Mouse (Mus musculus) embryonic facial prominence, embryonic 15.5 days (tissue): Measurements from ENCODE around the gene Zfp260. TPM values are rescaled to one million over a fixed set of nuclear protein-coding genes. Genes with fewer than 3 reads are reported as not detected.

Source experiments
- ATAC-seq: fragments of 200-750 bp; cut with Nextera tagmentation; 2 replicates; pipeline ENCODE4 v1.8.0; 2017; ENCODE audit warnings: low read depth, moderate TSS enrichment; ENCODE audit not compliant: insufficient number of reproducible peaks, low FRiP score, low TSS enrichment
- H3K27ac ChIP-seq: fragments of 300-500 bp; sonication (generic); replicated peaks from 2 replicates; pipeline ENCODE4 v1.5.1; 2015; ENCODE audit warnings: mild to moderate bottlenecking, inconsistent platforms
- H3K27me3 ChIP-seq: fragments of 300-500 bp; sonication (generic); 2 replicates; pipeline ENCODE4 v1.6.1; 2015; ENCODE audit warnings: inconsistent platforms
- H3K36me3 ChIP-seq: fragments of 300-500 bp; sonication (generic); 2 replicates; pipeline ENCODE4 v1.6.1; 2015; ENCODE audit warnings: mild to moderate bottlenecking, inconsistent platforms
- H3K4me1 ChIP-seq: fragments of 300-500 bp; sonication (generic); 2 replicates; pipeline ENCODE4 v1.6.1; 2015; ENCODE audit warnings: inconsistent platforms
- H3K4me2 ChIP-seq: fragments of 300-500 bp; sonication (generic); replicated peaks from 2 replicates; pipeline ENCODE4 v1.6.1; 2015; ENCODE audit warnings: mild to moderate bottlenecking, inconsistent platforms
- H3K4me3 ChIP-seq: fragments of 300-500 bp; sonication (generic); replicated peaks from 2 replicates; pipeline ENCODE4 v1.5.1; 2015; ENCODE audit warnings: mild to moderate bottlenecking, inconsistent platforms
- H3K9ac ChIP-seq: fragments of 300-500 bp; sonication (generic); 2 replicates; pipeline ENCODE4 v1.6.1; 2015; ENCODE audit warnings: inconsistent platforms
- H3K9me3 ChIP-seq: fragments of 300-500 bp; sonication (generic); replicated peaks from 2 replicates; pipeline ENCODE4 v1.6.1; 2016; ENCODE audit warnings: inconsistent platforms
- WGBS: fragments of 180-500 bp; shearing (Covaris S2); methylation state at CpG from one replicate; pipeline ENCODE4 v1.1.7; 2015; 5-methylcytosine and 5-hydroxymethylcytosine counted together
- polyA plus RNA-seq: library from polyadenylated mRNA; unstranded; fragments of >200 nt; fragmentation: Nextera tagmentation; extraction: Ambion mirVana; gene quantifications from 2 replicates; pipeline ENCODE4 v1.2.1, GENCODE M21; 2015

Gene Zfp260
- polyA plus RNA-seq, result 120 and 122 TPM in 2 replicates

DNA sequence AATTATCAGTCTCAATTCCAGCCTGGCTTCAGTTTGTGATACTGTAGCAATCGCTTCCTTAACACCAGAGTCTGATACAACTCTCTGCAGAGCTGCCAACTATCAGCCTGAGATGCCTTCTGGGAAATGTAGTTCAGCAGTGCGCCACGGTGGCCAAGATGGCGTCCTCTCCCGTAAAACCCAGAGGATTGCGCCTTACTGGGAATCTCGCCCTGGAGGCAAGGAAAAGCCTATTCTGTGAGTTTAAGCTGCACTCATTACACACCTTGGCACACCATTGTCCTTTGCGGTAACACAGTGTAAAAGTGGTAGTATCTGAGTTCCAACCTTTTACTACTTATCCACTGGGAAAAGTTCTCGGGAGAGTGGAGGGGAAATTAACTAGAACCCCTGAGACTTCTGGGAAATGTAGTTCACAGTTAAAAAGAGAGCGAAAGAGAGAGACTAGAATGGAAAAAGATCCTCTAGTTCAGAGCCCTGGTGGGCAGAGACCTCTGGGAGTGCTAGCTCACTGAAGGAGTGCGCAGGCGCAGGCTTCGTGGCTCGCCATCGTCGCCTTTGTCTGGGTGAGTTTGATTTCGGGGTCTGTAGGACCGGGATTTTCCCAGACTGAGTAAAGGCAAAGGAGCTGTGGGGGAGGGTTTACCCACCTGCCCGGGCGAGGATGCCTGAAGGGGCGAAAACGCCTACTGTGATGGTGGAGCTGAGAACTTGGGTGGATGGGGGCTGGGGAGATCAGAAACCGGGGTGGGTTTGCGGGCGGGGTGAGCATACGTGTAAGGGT, at the start of gene Zfp260:
Gene Zfp260, plus strand, starts transcription at position 132 of the 784 bp plus-strand sequence.
- H3K9me3 ChIP-seq, result no peaks in the 10 kb centered on the region
- H3K9ac ChIP-seq, result peak within 1 kb of the TSS; percentile 56
- H3K4me3 ChIP-seq, result peak within 1 kb of the TSS; percentile 58
- WGBS, result under 1% methylated on average over 26 of the region's 26 CpGs
- peak within 1 kb of the TSS; percentile 98 for H3K27ac ChIP-seq
- peaks cover 25% of the 10 kb centered on the region for H3K4me1 ChIP-seq
- no peaks in the 10 kb centered on the region for H3K27me3 ChIP-seq
- peak within 1 kb of the TSS; percentile 63 for H3K4me2 ChIP-seq
- ATAC-seq, result peak; percentile 83
- H3K36me3 ChIP-seq, result peaks cover 16% of the 10 kb centered on the region

DNA sequence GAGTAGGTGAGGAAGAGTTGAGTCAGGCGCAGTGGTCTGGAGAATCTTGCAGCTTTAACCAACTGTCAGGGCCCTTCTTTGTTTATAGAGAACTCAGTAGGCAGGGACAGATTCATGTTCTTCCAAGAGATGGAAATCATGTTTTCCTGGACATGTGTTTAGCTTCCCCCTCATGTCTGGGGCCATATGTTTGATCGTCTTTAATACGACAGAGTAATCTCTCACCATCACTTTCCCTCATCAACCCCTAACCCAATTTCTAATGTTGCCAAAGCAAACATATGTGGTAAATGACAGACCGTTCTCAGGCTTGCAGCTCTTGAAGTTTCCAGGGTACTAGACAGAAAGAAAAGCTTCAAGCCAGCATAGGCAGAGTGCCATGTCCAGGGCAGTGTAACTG, 46.5 kb upstream of the Zfp260 start:
- WGBS, result 91% methylated on average over 4 of the region's 4 CpGs
- H3K4me3 ChIP-seq, result no peak overlapping the region
- H3K27ac ChIP-seq, result no peak overlapping the region
- no peaks in the 10 kb centered on the region for H3K9me3 ChIP-seq
- no peak for ATAC-seq
- no peak overlapping the region for H3K4me2 ChIP-seq
- no peaks in the 10 kb centered on the region for H3K27me3 ChIP-seq
- peaks cover 12% of the 10 kb centered on the region for H3K4me1 ChIP-seq
- no peak overlapping the region for H3K9ac ChIP-seq
- no peaks in the 10 kb centered on the region for H3K36me3 ChIP-seq

DNA sequence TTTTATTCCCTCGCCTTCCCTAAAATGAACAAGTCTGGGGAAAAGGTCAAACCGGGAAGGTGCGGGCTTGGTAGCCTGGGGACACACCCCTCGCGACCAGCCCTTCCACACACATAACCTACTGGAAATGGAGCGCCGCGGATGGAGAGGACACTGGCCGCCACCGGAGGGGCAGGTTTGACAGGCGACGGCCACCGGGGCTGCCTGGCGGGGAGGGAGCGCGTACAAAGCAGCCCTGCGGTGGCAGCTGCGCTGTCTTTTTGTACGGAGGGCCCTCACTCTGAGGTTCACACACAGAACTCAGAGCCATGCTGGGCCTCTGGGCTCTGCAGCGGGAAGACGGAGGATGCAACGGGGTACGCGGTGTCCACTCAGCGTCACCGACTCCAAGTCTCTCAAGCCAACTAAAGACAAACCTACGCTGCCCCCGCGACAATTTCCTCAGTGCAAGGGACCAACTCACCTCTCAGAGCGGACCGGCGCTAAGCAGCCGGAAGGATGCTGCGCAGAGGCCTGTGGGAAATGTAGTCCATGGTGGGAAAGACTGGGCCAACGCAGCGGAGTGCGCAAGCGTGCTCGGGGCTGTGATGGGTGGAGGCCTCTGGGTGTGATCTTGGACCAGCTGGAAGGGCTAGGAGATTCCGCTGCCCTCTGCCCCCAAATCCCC, 43.6 kb upstream of the Zfp260 start, which contains the start of gene Zfp14:
Gene Zfp14, minus strand, starts transcription at position 499 of the 667 bp plus-strand sequence.
- WGBS, result under 1% methylated on average over 40 of the region's 40 CpGs
- ATAC-seq, result peak; percentile 96

DNA sequence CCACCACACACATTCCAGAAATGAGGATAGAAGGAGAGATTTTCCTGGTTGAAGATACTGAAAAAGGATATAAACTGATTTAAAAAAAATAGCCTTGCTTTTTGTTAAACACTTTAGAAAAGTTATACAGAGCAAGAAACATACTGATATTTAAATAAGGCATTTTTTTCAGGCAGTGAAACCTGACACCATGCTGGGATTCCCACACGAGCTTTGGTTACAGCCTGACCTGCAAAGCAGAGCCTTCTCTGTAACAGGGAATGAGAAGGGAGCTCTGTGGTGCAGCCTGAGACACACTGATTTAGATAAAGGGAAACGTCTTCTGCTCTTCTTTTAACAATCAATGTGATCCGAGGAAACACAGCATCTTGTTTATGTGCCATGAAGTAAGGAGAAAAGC, 41.0 kb upstream of the Zfp260 start:
- no peaks in the 10 kb centered on the region for H3K27me3 ChIP-seq
- 0 out of 2 replicates have a peak overlapping the region, but pooled peaks have one; percentile 6 for H3K27ac ChIP-seq
- ATAC-seq, result no peak
- peaks cover 25% of the 10 kb centered on the region for H3K36me3 ChIP-seq
- H3K9me3 ChIP-seq, result no peaks in the 10 kb centered on the region
- H3K9ac ChIP-seq, result no peak overlapping the region
- no peak overlapping the region for H3K4me3 ChIP-seq
- peaks cover 16% of the 10 kb centered on the region for H3K4me1 ChIP-seq
- H3K4me2 ChIP-seq, result no peak overlapping the region
- WGBS, result 6% methylated on average over 3 of the region's 3 CpGs

More for the DNA sequence above, 43.6 kb upstream of the Zfp260 start, which contains the start of gene Zfp14:
- peak within 1 kb of the TSS; percentile 60 for H3K9ac ChIP-seq
- peaks cover 3% of the 10 kb centered on the region; the same call in 1 of the 2 replicates for H3K36me3 ChIP-seq
- no peaks in the 10 kb centered on the region for H3K27me3 ChIP-seq
- H3K4me3 ChIP-seq, result peak within 1 kb of the TSS; percentile 76
- peak within 1 kb of the TSS; percentile 79 for H3K4me2 ChIP-seq
- peaks cover 16% of the 10 kb centered on the region for H3K4me1 ChIP-seq
- H3K9me3 ChIP-seq, result no peaks in the 10 kb centered on the region
- peak within 1 kb of the TSS; percentile 83 for H3K27ac ChIP-seq

DNA sequence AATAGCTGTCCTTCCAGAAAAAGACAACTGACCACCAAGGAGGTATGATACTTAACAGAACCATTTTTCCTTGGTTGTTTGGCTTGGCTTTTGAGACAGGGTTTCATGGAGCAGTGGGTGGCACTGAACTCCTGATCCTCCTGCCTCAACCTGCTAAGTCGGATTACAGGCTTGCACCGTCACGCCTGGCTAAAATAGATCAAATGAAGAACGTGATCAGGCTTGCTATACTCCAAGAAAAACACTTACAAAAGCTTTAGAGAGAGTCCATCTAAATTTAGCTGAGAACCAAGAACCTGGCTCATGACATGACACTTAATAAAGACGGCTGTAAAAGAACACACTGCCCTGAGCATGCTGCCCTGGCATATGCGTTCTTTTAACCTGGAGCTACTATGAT, 34.2 kb upstream of the Zfp260 start:
- no peaks in the 10 kb centered on the region for H3K27me3 ChIP-seq
- no peaks in the 10 kb centered on the region for H3K9me3 ChIP-seq
- no peak overlapping the region for H3K4me2 ChIP-seq
- H3K9ac ChIP-seq, result no peak overlapping the region
- no peak for ATAC-seq
- WGBS, result 62% methylated on average over 6 of the region's 6 CpGs
- no peak overlapping the region for H3K27ac ChIP-seq
- no peaks in the 10 kb centered on the region for H3K4me1 ChIP-seq
- H3K36me3 ChIP-seq, result peaks cover 80% of the 10 kb centered on the region
- H3K4me3 ChIP-seq, result no peak overlapping the region

DNA sequence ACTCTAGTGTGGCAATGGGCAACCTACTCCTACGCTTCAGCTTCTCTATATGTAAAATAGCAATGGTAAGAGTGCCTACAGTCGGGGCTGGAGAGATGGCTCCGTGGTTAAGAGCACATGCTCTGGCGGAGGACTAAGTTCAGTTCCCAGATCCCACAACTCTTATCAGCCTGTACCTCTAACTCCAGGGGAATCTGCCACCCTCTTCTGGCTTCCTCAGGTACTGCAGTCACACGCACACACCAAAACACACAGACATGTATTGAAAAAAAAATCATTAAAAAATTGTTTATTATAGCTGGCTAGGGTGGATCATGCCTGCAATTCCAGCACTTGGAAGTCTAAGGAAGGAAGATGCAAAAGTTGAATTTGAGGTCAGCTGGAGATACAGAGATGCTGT, 32.1 kb upstream of the Zfp260 start:
- ATAC-seq, result no peak
- 91% methylated on average over 5 of the region's 5 CpGs for WGBS
- Histone ChIP-seq H3K9ac (no peak overlapping the region), H3K4me2 (no peak overlapping the region), H3K4me3 (no peak overlapping the region), H3K9me3 (no peaks in the 10 kb centered on the region), H3K27ac (no peak overlapping the region), H3K27me3 (no peaks in the 10 kb centered on the region), H3K36me3 (peaks cover 66% of the 10 kb centered on the region), H3K4me1 (no peaks in the 10 kb centered on the region)

DNA sequence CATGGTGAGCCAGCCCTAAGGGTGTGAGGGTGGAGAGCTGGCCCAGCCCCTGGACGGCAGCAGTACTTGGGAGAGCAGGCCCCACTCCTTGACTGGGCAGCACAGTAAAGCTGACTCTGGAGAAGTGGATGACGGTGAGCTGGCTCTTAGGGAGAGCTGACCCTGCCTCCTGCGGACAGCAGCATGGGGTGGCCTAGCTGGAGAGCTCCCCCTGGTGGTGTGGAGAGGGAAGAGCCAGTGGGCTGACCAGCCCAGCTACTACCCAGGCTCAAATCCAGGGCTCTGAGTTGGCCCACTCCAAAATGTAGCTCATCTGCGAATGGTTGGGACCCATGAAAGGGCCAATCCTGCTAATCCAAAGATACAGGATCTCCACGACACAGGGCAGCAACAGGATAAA, 30.0 kb upstream of the Zfp260 start:
- Histone ChIP-seq H3K9me3 (no peaks in the 10 kb centered on the region), H3K36me3 (peaks cover 70% of the 10 kb centered on the region), H3K27me3 (no peaks in the 10 kb centered on the region), H3K4me1 (no peaks in the 10 kb centered on the region), H3K4me3 (no peak overlapping the region), H3K9ac (no peak overlapping the region), H3K27ac (no peak overlapping the region), H3K4me2 (no peak overlapping the region)
- 75% methylated on average over 5 of the region's 5 CpGs for WGBS
- ATAC-seq, result no peak

DNA sequence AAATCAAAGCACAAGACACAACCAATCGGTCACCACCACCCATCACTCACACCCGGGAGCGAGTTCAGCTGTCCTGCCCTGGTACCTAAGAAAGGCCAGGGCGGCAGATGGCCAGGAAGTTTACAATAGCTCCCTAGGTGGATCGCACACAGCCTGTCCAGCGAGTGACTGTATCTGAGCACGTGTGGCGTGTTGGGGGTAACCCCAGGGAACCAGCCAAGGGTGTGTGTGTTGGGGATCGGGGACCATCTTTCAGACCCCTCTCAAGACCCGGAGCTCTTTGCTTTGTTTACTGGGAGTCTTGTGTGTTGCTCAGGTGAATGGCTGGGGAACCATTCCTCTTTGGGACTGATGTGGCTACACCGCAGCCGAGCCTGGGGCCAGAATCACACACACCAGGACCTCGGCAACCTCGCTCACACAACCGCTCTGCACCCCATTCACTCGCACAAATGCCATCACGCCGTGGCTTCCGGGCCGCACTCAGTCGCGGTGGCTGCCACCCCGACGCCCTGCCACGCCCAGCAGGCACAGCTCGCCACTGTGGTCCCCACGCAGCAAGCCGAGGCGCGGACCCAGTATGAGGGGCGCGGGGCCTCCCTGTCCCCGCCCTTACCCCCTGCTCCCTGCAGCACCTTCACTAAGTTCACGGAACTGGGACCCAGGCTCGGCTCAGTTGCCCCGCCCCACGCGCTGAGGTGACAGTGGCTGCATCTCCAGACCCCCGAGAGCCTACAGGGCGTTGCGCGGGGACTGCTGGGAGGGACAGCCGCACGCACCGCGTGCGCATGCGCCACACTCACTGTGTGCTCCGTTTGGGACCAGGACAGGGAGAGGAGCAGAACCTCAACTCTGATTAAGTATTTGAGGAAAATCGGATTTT, 22.2 kb upstream of the Zfp260 start, which contains the start of gene Zfp82:
Gene Zfp82, minus strand, starts transcription at position 755 of the 883 bp plus-strand sequence.
- peak within 1 kb of the TSS; percentile 74 for H3K27ac ChIP-seq
- H3K9ac ChIP-seq, result peak within 1 kb of the TSS; percentile 60
- H3K4me3 ChIP-seq, result peak within 1 kb of the TSS; percentile 84
- under 1% methylated on average over 50 of the region's 50 CpGs for WGBS
- peak; percentile 88 for ATAC-seq
- no peaks in the 10 kb centered on the region for H3K9me3 ChIP-seq
- 0 out of 2 replicates have a peak, but pooled peaks cover 6% of the 10 kb centered on the region for H3K4me1 ChIP-seq
- no peaks in the 10 kb centered on the region for H3K27me3 ChIP-seq
- peaks cover 26% of the 10 kb centered on the region for H3K36me3 ChIP-seq
- H3K4me2 ChIP-seq, result peak within 1 kb of the TSS; percentile 86

DNA sequence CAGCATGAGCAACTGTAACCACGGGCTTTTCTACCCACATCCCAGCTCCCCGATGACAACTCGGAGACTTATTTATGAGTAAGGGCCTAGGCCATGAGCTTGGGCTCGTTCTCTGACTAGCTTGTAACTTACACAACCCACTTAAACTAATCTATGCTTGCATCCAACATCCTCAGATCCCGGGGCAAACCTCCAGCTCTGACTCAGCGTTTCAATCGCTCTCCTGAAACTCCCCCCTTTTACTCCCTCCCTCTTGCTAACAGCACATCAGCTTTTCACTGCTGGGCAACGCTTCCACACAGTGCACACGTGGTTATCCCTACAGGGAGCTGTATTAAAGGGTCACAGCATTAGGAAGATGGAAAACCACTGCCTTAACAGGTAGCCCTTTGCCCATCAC, 8.1 kb upstream of the Zfp260 start:
- WGBS, result 81% methylated on average over 9 of the region's 9 CpGs
- H3K4me1 ChIP-seq, result peaks cover 20% of the 10 kb centered on the region
- no peaks in the 10 kb centered on the region for H3K9me3 ChIP-seq
- no peaks in the 10 kb centered on the region for H3K27me3 ChIP-seq
- H3K27ac ChIP-seq, result no peak overlapping the region
- H3K9ac ChIP-seq, result no peak overlapping the region
- no peak overlapping the region for H3K4me2 ChIP-seq
- no peak for ATAC-seq
- peaks cover 40% of the 10 kb centered on the region for H3K36me3 ChIP-seq
- H3K4me3 ChIP-seq, result no peak overlapping the region

DNA sequence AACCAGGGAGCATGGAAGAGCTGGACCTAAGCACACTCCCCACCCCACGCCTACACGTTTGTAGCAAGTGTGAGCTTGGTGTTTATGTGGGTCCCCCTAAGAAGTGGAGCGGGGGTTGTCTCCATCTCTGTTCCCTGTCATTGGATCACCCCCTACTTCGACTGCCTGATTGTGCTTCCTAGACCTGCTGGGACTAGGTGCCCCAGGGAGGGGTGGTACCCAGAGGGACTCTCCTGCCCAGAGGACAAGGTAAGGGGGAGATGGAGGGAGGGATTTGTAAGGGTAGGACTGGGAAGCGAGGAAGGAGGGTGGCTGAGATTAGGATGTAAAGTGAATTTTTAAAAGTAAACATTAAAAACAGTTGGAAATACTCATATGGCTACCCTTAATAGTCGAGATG, 5.2 kb upstream of the Zfp260 start:
- no peak for ATAC-seq
- Histone ChIP-seq H3K9me3 (no peaks in the 10 kb centered on the region), H3K27ac (peak overlapping the region; percentile 82), H3K4me1 (peaks cover 29% of the 10 kb centered on the region), H3K36me3 (peaks cover 22% of the 10 kb centered on the region), H3K9ac (peak overlapping the region; percentile 54), H3K27me3 (no peaks in the 10 kb centered on the region), H3K4me2 (peak overlapping the region; percentile 64), H3K4me3 (peak overlapping the region; percentile 61)
- 12% methylated on average over 6 of the region's 6 CpGs for WGBS
